Mouse (Mus musculus) hematopoietic stem cell, adult 5-6 weeks (primary cell): ENCODE measurements around the gene Gabpb1. TPM values are rescaled to one million over a fixed set of nuclear protein-coding genes. Genes with fewer than 3 reads are reported as not detected.
A peak's percentile ranks its signal among the peaks of the same experiment; 100 is the strongest.

Experiments
- ATAC-seq, 2 experiments: fragments of 125-278 bp in 1 of 2; replicated peaks in 1 of 2; 2 replicates each; pipeline ENCODE4 v1.8.0; 2016 to 2017; ENCODE audit warnings: inconsistent platforms in 2 of 2, mild to moderate bottlenecking in 2 of 2, moderate number of reproducible peaks in 2 of 2, low read depth in 1 of 2, moderate TSS enrichment in 1 of 2; ENCODE audit not compliant: low FRiP score in 2 of 2, poor library complexity in 2 of 2, severe bottlenecking in 2 of 2, insufficient read depth in 1 of 2, low TSS enrichment in 1 of 2
- total RNA-seq: library from RNA; stranded (forward); fragments of 172-1452, 232-1000 nt; gene quantifications from 2 replicates; pipeline ENCODE4 v1.2.3, GENCODE M21; 2017

The Gabpb1 gene
- total RNA-seq, 1 experiment from 2014 or later = 71.6 TPM

GRCm38 (mm10) chr2:126663481-126663880 is 12.7 kb downstream of the Gabpb1 start:
- peak; percentile 53 to 56; a peak in 2 of 4 replicates for ATAC-seq

GRCm38 (mm10) chr2:126652929-126653328 is 23.2 kb downstream of the Gabpb1 start:
- ATAC-seq = no peak

GRCm38 (mm10) chr2:126647762-126648161 is 28.4 kb downstream of the Gabpb1 start:
- no peak for ATAC-seq

- ATAC-seq = no peak; a peak in 1 of 4 replicates
Measured at GRCm38 (mm10) chr2:126646461-126646860, 29.7 kb downstream of the Gabpb1 start.

GRCm38 (mm10) chr2:126644768-126645167 is 31.4 kb downstream of the Gabpb1 start:
- no peak for ATAC-seq

- ATAC-seq = no peak
Measured at GRCm38 (mm10) chr2:126640298-126640697, 35.8 kb downstream of the Gabpb1 start.

GRCm38 (mm10) chr2:126635939-126636823 is 40.0 kb downstream of the Gabpb1 start:
- peak; percentile 80 to 92 for ATAC-seq

GRCm38 (mm10) chr2:126633165-126633564 is 43.0 kb downstream of the Gabpb1 start:
- ATAC-seq = no peak

GRCm38 (mm10) chr2:126628455-126628995 is 47.6 kb downstream of the Gabpb1 start:
- ATAC-seq = no peak

GRCm38 (mm10) chr2:126623138-126623537 is 53.0 kb downstream of the Gabpb1 start:
- ATAC-seq = no peak

GRCm38 (mm10) chr2:126622455-126622854 is 53.7 kb downstream of the Gabpb1 start:
- ATAC-seq = no peak

GRCm38 (mm10) chr2:126619249-126619704 is 56.9 kb downstream of the Gabpb1 start, which contains the start of gene Hdc:
Gene Hdc, minus strand, starts transcription at chr2:126619299.
- no peak for ATAC-seq

GRCm38 (mm10) chr2:126618470-126619179 is 57.5 kb downstream of the Gabpb1 start:
- ATAC-seq = peak; percentile 62 to 83

- no peak for ATAC-seq
Measured at GRCm38 (mm10) chr2:126615355-126615754, 60.8 kb downstream of the Gabpb1 start.

- ATAC-seq = peak in 1 of 2 experiments; percentile 57; a peak in 1 of 4 replicates
Measured at GRCm38 (mm10) chr2:126609600-126609999, 66.5 kb downstream of the Gabpb1 start.

- ATAC-seq = no peak
Measured at GRCm38 (mm10) chr2:126607553-126608203, 68.5 kb downstream of the Gabpb1 start.

GRCm38 (mm10) chr2:126606688-126607062 is 69.5 kb downstream of the Gabpb1 start:
- ATAC-seq = no peak
